Mouse (Mus musculus): ENCODE data around the gene Nsun5.

GRCm38 (mm10) chr5:135376341-135376740 lies 6.6 kb downstream of the Nsun5 start:
- TF ChIP-seq POLR2A (IDR thresholded peaks at IDR 0.05; ENCODE audit: borderline replicate concordance, insufficient read depth, low read length) (no peak), CTCF (IDR thresholded peaks at IDR 0.05; ENCODE audit: borderline replicate concordance, insufficient read depth, low read depth, low read length) (no peak)

Measured in cerebellum, adult 2 months (tissue).